Mouse (Mus musculus): ENCODE results near the gene Usp29. TPM values are rescaled to one million over a fixed set of nuclear protein-coding genes. Genes with fewer than 3 reads are reported as not detected.
"Not testable (repeated sequence)": the region's sequence is repeated elsewhere in the genome, so short reads cannot be mapped to it uniquely, and the experiment has no call there.

Gene Usp29
- polyA plus RNA-seq, 1 experiment: not detected

- DNase-seq (ENCODE audit: low read depth in 1 of 2, low spot score in 2 of 2): no peak
- H3K4me1 ChIP-seq (ENCODE audit: control insufficient read depth, insufficient read depth, insufficient read length): no peaks in the 10 kb centered on the region
- TF ChIP-seq POLR2A (IDR thresholded peaks at IDR 0.05; ENCODE audit: low read depth, low read length) (no peak), CTCF (IDR thresholded peaks at IDR 0.05; ENCODE audit: extremely low read depth, insufficient read depth, insufficient read length, insufficient replicate concordance) (no peak)
- no peak overlapping the region for H3K4me3 ChIP-seq (ENCODE audit: extremely low read depth, insufficient read depth, insufficient read length)
- no peaks in the 10 kb centered on the region for H3K27me3 ChIP-seq (ENCODE audit: control insufficient read depth, insufficient read depth, low read length)
- 64% methylated on average over 6 of the region's 6 CpGs for WGBS
- no peaks in the 10 kb centered on the region for H3K36me3 ChIP-seq (ENCODE audit: control insufficient read depth, insufficient read depth, low read length)
- no peak overlapping the region for H3K27ac ChIP-seq (ENCODE audit: insufficient read depth, low read length)
Measured at GRCm38 (mm10) chr7:6760170-6760569, 29.8 kb downstream of the Usp29 start.

DNA sequence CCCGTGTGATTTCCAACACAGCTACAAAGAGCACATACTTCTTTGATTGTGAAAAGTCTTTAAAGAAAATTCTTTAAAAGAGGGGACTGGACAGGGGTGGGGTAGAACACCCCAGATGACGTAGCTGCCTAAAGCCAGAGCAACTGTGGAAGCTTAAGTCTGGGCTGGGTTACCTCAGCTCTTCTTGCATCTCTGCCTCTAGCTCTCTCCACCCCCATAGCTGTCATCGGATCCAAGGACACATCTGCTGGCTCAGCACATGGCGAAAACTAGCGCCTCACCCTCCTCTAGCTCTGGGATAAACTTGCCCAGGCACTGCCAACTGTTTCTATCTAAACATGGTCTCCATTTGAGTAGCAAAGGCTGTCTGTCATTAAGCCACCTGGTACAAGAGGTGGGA is 34.9 kb downstream of the Usp29 start:
- Histone ChIP-seq H3K27ac (ENCODE audit: insufficient read depth, low read length) (no peak overlapping the region), H3K4me1 (ENCODE audit: control insufficient read depth, insufficient read depth, insufficient read length) (no peaks in the 10 kb centered on the region), H3K27me3 (ENCODE audit: control insufficient read depth, insufficient read depth, low read length) (no peaks in the 10 kb centered on the region), H3K36me3 (ENCODE audit: control insufficient read depth, insufficient read depth, low read length) (no peaks in the 10 kb centered on the region), H3K4me3 (ENCODE audit: extremely low read depth, insufficient read depth, insufficient read length) (no peak overlapping the region)
- 76% methylated on average over 5 of the region's 5 CpGs for WGBS
- no peak for DNase-seq (ENCODE audit: low read depth in 1 of 2, low spot score in 2 of 2)
- TF ChIP-seq POLR2A (IDR thresholded peaks at IDR 0.05; ENCODE audit: low read depth, low read length) (no peak), CTCF (IDR thresholded peaks at IDR 0.05; ENCODE audit: extremely low read depth, insufficient read depth, insufficient read length, insufficient replicate concordance) (no peak)

DNA sequence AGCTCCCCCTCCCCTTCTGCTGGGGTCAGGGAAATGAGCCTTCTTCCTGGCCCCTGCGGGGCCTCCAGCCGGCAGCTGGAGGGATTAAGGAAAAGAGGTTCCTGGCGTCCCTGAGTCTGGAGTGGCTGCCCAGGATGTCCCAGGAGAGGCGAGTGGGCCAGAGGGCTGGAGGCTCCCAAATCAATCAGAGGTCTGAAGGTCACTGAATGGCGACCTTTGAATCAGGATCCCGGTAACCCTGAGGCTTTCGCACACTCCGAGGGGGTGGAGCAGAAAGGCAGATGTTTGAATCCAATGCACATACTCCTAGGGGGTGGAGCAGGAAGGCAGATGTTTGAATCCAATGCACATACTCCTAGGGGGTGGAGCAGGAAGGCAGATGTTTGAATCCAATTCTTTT is 39.9 kb downstream of the Usp29 start:
- DNase-seq (ENCODE audit: low read depth in 1 of 2, low spot score in 2 of 2): no peak

DNA sequence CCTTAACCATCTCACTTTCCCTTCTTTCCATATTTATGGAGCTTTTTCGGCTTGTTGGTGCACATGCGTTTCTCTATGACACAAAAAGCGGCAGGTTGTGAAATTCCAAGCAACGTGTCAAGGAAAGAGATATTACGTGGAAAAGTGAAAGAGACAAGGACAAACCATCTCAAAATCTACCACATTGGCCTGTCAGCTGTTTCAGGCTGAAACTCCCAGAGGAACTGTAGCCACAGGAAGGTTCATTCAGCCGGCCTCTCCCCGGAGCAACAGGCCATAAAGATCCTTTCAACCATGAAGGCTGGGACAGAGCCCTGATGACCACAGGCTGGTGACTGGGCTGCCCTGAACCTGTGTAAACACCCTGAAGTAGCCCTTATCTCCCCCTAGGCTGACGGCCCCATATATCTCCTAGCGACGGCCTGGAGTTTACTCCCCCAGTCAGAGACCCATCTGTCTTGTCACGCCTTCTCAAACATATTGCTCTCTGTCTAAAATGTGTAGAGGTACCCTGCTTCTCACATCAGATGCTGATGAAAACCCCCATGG is 43.6 kb downstream of the Usp29 start:
- not testable (repeated sequence) for H3K4me1 ChIP-seq (ENCODE audit: control insufficient read depth, insufficient read depth, insufficient read length); H3K27me3 ChIP-seq (ENCODE audit: control insufficient read depth, insufficient read depth, low read length); DNase-seq (ENCODE audit: low read depth in 1 of 2, low spot score in 2 of 2); H3K27ac ChIP-seq (ENCODE audit: insufficient read depth, low read length); H3K36me3 ChIP-seq (ENCODE audit: control insufficient read depth, insufficient read depth, low read length); H3K4me3 ChIP-seq (ENCODE audit: extremely low read depth, insufficient read depth, insufficient read length)
- 70% methylated on average over 11 of the region's 11 CpGs for WGBS

More for the DNA sequence above, 39.9 kb downstream of the Usp29 start:
- Histone ChIP-seq H3K36me3 (ENCODE audit: control insufficient read depth, insufficient read depth, low read length) (no peaks in the 10 kb centered on the region), H3K4me1 (ENCODE audit: control insufficient read depth, insufficient read depth, insufficient read length) (no peaks in the 10 kb centered on the region), H3K27me3 (ENCODE audit: control insufficient read depth, insufficient read depth, low read length) (no peaks in the 10 kb centered on the region), H3K4me3 (ENCODE audit: extremely low read depth, insufficient read depth, insufficient read length) (no peak overlapping the region), H3K27ac (ENCODE audit: insufficient read depth, low read length) (no peak overlapping the region)
- TF ChIP-seq CTCF (IDR thresholded peaks at IDR 0.05; ENCODE audit: extremely low read depth, insufficient read depth, insufficient read length, insufficient replicate concordance) (no peak), POLR2A (IDR thresholded peaks at IDR 0.05; ENCODE audit: low read depth, low read length) (no peak)
- 27% methylated on average over 8 of the region's 8 CpGs for WGBS

GRCm38 (mm10) chr7:6776314-6777059 is 46.1 kb downstream of the Usp29 start:
- Histone ChIP-seq H3K4me3 (ENCODE audit: extremely low read depth, insufficient read depth, insufficient read length) (no peak overlapping the region), H3K27ac (ENCODE audit: insufficient read depth, low read length) (no peak overlapping the region), H3K4me1 (ENCODE audit: control insufficient read depth, insufficient read depth, insufficient read length) (no peaks in the 10 kb centered on the region), H3K36me3 (ENCODE audit: control insufficient read depth, insufficient read depth, low read length) (no peaks in the 10 kb centered on the region), H3K27me3 (ENCODE audit: control insufficient read depth, insufficient read depth, low read length) (no peaks in the 10 kb centered on the region)
- no peak for TF ChIP-seq POLR2A (IDR thresholded peaks at IDR 0.05; ENCODE audit: low read depth, low read length)
- no peak for TF ChIP-seq CTCF (IDR thresholded peaks at IDR 0.05; ENCODE audit: extremely low read depth, insufficient read depth, insufficient read length, insufficient replicate concordance)
- no peak for DNase-seq (ENCODE audit: low read depth in 1 of 2, low spot score in 2 of 2)
- WGBS: 83% methylated on average over 10 of the region's 10 CpGs

DNA sequence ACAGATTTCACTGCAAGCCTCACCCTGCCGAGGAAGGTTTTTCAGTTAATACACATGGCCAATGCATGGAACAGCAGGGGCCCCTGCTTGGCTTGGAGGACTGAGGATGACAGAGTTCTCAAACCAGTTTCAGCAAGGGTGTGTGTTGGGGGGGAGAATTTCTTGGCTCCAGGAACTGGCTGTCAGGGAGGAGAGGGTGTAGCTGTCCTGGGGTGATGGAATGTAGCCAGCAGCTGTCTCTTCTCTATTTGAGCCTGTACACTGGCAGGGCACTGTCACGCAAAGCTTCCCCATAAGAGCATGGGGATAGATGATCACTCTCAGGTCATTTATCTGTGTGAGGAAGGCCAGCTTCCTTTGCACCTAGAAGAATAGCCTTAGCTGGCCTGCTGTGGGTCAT is 46.7 kb downstream of the Usp29 start:
- no peaks in the 10 kb centered on the region for H3K4me1 ChIP-seq (ENCODE audit: control insufficient read depth, insufficient read depth, insufficient read length)
- TF ChIP-seq CTCF (IDR thresholded peaks at IDR 0.05; ENCODE audit: extremely low read depth, insufficient read depth, insufficient read length, insufficient replicate concordance) (no peak), POLR2A (IDR thresholded peaks at IDR 0.05; ENCODE audit: low read depth, low read length) (no peak)
- WGBS: 82% methylated on average over 2 of the region's 2 CpGs
- no peak overlapping the region for H3K27ac ChIP-seq (ENCODE audit: insufficient read depth, low read length)
- DNase-seq (ENCODE audit: low read depth in 1 of 2, low spot score in 2 of 2): no peak
- H3K36me3 ChIP-seq (ENCODE audit: control insufficient read depth, insufficient read depth, low read length): no peaks in the 10 kb centered on the region
- no peak overlapping the region for H3K4me3 ChIP-seq (ENCODE audit: extremely low read depth, insufficient read depth, insufficient read length)
- H3K27me3 ChIP-seq (ENCODE audit: control insufficient read depth, insufficient read depth, low read length): no peaks in the 10 kb centered on the region

- Histone ChIP-seq H3K4me1 (ENCODE audit: control insufficient read depth, insufficient read depth, insufficient read length) (no peaks in the 10 kb centered on the region), H3K27me3 (ENCODE audit: control insufficient read depth, insufficient read depth, low read length) (no peaks in the 10 kb centered on the region), H3K36me3 (ENCODE audit: control insufficient read depth, insufficient read depth, low read length) (no peaks in the 10 kb centered on the region), H3K27ac (ENCODE audit: insufficient read depth, low read length) (no peak overlapping the region), H3K4me3 (ENCODE audit: extremely low read depth, insufficient read depth, insufficient read length) (no peak overlapping the region)
- no peak for TF ChIP-seq CTCF (IDR thresholded peaks at IDR 0.05; ENCODE audit: extremely low read depth, insufficient read depth, insufficient read length, insufficient replicate concordance)
- no peak for TF ChIP-seq POLR2A (IDR thresholded peaks at IDR 0.05; ENCODE audit: low read depth, low read length)
- DNase-seq (ENCODE audit: low read depth in 1 of 2, low spot score in 2 of 2): no peak
- WGBS: 55% methylated on average over 4 of the region's 4 CpGs
Measured at GRCm38 (mm10) chr7:6777689-6778088, 47.3 kb downstream of the Usp29 start.
